Mouse (Mus musculus): Measurements from ENCODE around the gene Mlip. TPM values are rescaled to one million over a fixed set of nuclear protein-coding genes. Genes with fewer than 3 reads are reported as not detected.

The Mlip gene
- 1.2 TPM for polyA plus RNA-seq (2014; fragmentation: Illumina TruSeq; extraction: RNeasy Lipid Tissue Mini Kit (QIAGEN cat#74804); ENCODE audit: low read depth, low replicate concordance)

DNA sequence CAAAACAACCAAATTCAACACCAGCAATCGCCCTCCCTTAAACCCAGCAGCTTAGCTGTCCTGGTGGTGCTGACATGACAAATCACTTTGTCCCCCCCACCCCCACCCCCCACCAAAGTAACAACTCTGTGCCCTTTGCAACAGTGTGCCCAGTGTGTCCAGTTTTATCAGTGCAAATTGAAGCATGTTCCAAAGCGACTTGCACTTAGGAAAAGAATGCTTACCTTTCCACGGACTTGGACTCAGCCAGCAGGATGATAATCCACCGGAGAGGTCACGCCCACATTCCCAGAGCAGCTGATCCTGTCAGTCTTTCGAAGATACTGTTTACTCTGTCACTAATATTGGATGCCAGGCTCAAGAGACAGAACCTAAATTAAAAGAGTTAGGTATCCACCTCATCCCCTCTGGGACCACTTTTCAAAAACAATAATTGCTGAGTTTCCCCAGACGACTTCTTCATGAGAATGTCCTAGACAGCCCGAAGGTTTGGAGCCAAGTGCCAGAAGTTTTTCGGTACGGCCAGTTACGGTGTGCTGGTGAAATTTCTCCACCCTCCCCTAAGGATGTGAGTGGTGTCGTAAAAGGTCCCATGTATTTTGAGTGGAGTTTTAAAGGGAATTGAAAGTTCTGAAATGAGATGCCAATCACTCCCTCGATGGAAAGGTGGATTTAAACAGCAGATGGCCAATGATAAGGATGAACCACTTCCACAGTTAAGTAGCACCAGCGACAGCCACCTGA lies at the start of gene Mlip:
Gene Mlip (minus strand): TSS at position 538 of the 744 bp plus-strand sequence.

Other genes with a start within 250 kb of the Mlip start
- 13.5 TPM for gene Lrrc1, start 191.9 kb upstream of the Mlip start, polyA plus RNA-seq (2014; fragmentation: Illumina TruSeq; extraction: RNeasy Lipid Tissue Mini Kit (QIAGEN cat#74804); ENCODE audit: low read depth, low replicate concordance)